Mouse (Mus musculus): ENCODE results near the gene Tns1. TPM values are rescaled to one million over a fixed set of nuclear protein-coding genes. Genes with fewer than 3 reads are reported as not detected.

Gene Tns1
- polyA plus RNA-seq, 1 experiment = 6.5 TPM

DNA sequence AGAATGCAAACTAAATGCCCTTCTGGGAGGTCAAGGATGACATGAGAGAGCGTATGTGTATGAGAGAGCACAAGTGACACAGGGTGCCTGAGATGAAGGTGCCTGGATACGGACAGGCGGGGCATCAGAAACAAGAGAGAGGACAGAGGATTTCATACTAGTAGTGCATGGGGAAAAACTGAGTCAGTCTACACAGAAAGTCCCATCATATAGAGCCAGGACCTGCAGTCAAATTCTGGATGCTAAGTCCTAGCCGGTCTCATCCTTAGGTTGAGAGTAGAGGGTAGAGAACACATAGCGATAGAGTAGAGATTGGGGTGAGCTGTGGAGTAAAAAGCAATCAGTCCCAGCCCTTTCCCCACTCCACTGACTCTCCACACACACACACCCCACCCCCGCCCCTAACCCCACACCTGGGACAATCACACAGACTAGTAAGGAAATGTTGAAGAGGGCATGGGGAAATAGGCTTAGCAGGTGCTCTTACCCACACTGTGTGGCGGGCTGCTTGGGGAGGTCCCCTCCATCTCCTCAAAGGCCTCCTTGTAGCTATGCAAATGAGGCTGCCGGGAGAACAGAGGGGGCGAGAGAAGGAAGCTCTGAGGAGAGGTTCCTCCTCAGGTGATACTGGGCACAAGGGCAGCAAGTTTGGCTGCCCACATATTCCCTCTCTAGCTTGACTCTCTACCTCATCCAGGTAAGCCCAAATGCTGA lies 183.6 kb downstream of the Tns1 start:
- Histone ChIP-seq H3K4me3 (ENCODE audit: low read depth, low read length) (no peak overlapping the region), H3K4me1 (ENCODE audit: control insufficient read depth, insufficient read depth, low read length) (no peaks in the 10 kb centered on the region), H3K9me3 (replicated peaks; ENCODE audit: control insufficient read depth, insufficient read depth, low read length, poor library complexity, severe bottlenecking) (no peaks in the 10 kb centered on the region), H3K27ac (ENCODE audit: insufficient read depth, low read length) (no peak overlapping the region), H3K9ac (ENCODE audit: low read depth, poor library complexity, severe bottlenecking) (no peak overlapping the region), H3K27me3 (ENCODE audit: control insufficient read depth, insufficient read depth, low read length, poor library complexity, severe bottlenecking) (no peaks in the 10 kb centered on the region), H3K36me3 (ENCODE audit: control insufficient read depth, insufficient read depth, low read length, poor library complexity, severe bottlenecking) (no peaks in the 10 kb centered on the region)
- TF ChIP-seq CTCF (IDR thresholded peaks at IDR 0.05; ENCODE audit: low read depth, low read length) (no peak), EP300 (IDR thresholded peaks at IDR 0.05; ENCODE audit: insufficient read depth, low read depth, low read length) (no peak), POLR2A (IDR thresholded peaks at IDR 0.05; ENCODE audit: insufficient read depth, low read length) (no peak)

DNA sequence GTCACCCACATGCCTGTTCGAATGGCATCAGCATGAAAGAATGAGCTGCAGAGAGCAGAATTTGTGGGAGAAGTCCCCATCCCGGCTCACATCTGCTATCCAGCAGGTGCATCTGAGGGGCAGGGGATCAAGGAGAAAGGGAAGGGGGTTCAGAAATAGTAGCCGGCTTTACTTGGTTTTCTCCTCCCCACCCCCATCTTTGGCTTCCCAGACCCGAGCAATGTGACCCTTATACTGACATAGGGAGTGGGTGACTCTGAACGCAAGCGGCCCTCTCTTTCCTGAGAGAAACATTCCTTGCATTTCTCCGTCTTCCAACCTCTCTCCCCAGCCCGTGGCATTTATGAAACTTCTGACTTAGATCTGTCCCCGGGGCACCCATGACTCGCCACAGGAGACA lies 185.7 kb downstream of the Tns1 start:
- TF ChIP-seq CTCF (IDR thresholded peaks at IDR 0.05; ENCODE audit: low read depth, low read length) = no peak
- Histone ChIP-seq H3K27me3 (ENCODE audit: control insufficient read depth, insufficient read depth, low read length, poor library complexity, severe bottlenecking) (no peaks in the 10 kb centered on the region), H3K36me3 (ENCODE audit: control insufficient read depth, insufficient read depth, low read length, poor library complexity, severe bottlenecking) (no peaks in the 10 kb centered on the region), H3K9me3 (replicated peaks; ENCODE audit: control insufficient read depth, insufficient read depth, low read length, poor library complexity, severe bottlenecking) (no peaks in the 10 kb centered on the region), H3K4me1 (ENCODE audit: control insufficient read depth, insufficient read depth, low read length) (no peaks in the 10 kb centered on the region), H3K9ac (ENCODE audit: low read depth, poor library complexity, severe bottlenecking) (no peak overlapping the region), H3K4me3 (ENCODE audit: low read depth, low read length) (no peak overlapping the region), H3K27ac (ENCODE audit: insufficient read depth, low read length) (no peak overlapping the region)

DNA sequence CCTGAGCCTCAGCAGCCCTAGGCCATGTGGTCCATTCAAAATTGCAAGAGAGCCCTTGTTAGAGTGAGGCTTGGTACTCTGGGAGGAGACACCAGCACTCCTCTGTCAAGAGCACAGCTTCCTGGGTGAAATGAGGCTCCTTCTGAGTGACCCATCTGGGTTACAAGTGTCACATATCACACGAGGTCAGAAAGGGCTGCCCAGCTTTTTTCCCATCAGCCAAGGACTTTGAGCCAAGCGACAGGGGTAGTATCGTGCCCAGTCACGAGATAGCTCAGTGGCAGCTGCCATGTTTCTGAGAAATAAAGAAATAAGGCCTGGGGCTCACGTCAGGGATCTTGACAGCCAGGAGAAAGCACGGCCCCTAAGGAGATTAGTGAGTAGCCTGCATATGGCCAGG lies 186.4 kb downstream of the Tns1 start:
- H3K9ac ChIP-seq (ENCODE audit: low read depth, poor library complexity, severe bottlenecking) = no peak overlapping the region
- H3K27me3 ChIP-seq (ENCODE audit: control insufficient read depth, insufficient read depth, low read length, poor library complexity, severe bottlenecking) = no peaks in the 10 kb centered on the region
- TF ChIP-seq CTCF (IDR thresholded peaks at IDR 0.05; ENCODE audit: low read depth, low read length) (no peak), EP300 (IDR thresholded peaks at IDR 0.05; ENCODE audit: insufficient read depth, low read depth, low read length) (no peak), POLR2A (IDR thresholded peaks at IDR 0.05; ENCODE audit: insufficient read depth, low read length) (no peak)
- no peaks in the 10 kb centered on the region for H3K36me3 ChIP-seq (ENCODE audit: control insufficient read depth, insufficient read depth, low read length, poor library complexity, severe bottlenecking)
- no peaks in the 10 kb centered on the region for H3K9me3 ChIP-seq (replicated peaks; ENCODE audit: control insufficient read depth, insufficient read depth, low read length, poor library complexity, severe bottlenecking)
- H3K4me3 ChIP-seq (ENCODE audit: low read depth, low read length) = no peak overlapping the region
- no peaks in the 10 kb centered on the region for H3K4me1 ChIP-seq (ENCODE audit: control insufficient read depth, insufficient read depth, low read length)
- no peak overlapping the region for H3K27ac ChIP-seq (ENCODE audit: insufficient read depth, low read length)

DNA sequence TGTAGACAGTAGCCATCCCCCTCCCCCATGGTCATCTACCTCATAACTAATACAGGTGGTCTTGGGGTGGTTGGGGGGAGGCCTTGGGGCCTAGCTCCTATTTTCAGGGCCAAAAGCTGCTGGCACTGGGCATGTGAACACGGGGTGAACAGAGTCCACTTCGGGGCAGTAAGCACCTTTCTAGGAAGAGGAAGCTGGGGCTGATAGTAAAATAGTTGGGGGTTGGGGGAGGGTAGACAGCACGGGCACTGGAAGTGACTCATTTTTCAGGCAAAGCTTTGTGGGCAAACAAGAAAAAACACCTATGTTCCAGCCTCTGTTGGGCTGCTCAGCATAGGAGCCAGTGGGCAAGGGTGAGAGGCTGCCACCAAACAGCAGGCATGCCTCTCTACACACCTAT lies 187.7 kb downstream of the Tns1 start:
- Histone ChIP-seq H3K9me3 (replicated peaks; ENCODE audit: control insufficient read depth, insufficient read depth, low read length, poor library complexity, severe bottlenecking) (no peaks in the 10 kb centered on the region), H3K27ac (ENCODE audit: insufficient read depth, low read length) (no peak overlapping the region)

DNA sequence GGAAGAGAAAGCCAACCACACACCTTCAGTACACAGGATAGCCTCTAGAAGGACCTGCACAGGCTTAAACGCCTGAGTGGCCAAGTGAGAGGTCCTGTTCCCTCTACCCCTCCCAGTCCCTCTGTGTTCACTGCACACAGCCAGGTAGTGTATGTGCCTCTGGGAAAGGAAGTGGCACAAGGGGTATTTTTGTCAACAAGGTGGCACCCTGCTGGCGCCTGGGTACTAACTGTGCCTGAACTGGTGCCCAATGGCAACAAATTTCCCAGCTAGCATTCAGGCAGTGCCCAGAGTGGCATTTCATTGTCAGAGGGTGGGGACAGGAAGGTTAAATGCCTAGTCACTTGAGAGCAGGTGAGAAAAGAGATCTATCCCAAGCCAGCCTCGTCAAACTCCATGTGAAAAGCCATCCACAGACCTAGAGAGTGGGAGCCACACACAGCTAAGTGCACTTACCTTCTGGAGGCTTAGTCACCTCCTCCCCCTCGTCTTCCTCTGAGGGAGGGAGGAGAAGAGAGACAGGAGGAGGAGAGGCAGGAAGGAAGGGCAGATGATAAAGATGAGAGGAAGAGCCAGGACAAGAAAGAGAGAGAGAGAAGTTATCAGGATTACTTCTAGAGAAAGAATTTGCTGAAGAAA lies 188.7 kb downstream of the Tns1 start:
- no peak overlapping the region for H3K4me3 ChIP-seq (ENCODE audit: low read depth, low read length)
- no peak overlapping the region for H3K9ac ChIP-seq (ENCODE audit: low read depth, poor library complexity, severe bottlenecking)
- no peaks in the 10 kb centered on the region for H3K9me3 ChIP-seq (replicated peaks; ENCODE audit: control insufficient read depth, insufficient read depth, low read length, poor library complexity, severe bottlenecking)
- no peaks in the 10 kb centered on the region for H3K27me3 ChIP-seq (ENCODE audit: control insufficient read depth, insufficient read depth, low read length, poor library complexity, severe bottlenecking)
- no peak overlapping the region for H3K27ac ChIP-seq (ENCODE audit: insufficient read depth, low read length)
- no peaks in the 10 kb centered on the region for H3K4me1 ChIP-seq (ENCODE audit: control insufficient read depth, insufficient read depth, low read length)
- no peaks in the 10 kb centered on the region for H3K36me3 ChIP-seq (ENCODE audit: control insufficient read depth, insufficient read depth, low read length, poor library complexity, severe bottlenecking)
- TF ChIP-seq POLR2A (IDR thresholded peaks at IDR 0.05; ENCODE audit: insufficient read depth, low read length) = no peak
- no peak for TF ChIP-seq EP300 (IDR thresholded peaks at IDR 0.05; ENCODE audit: insufficient read depth, low read depth, low read length)
- no peak for TF ChIP-seq CTCF (IDR thresholded peaks at IDR 0.05; ENCODE audit: low read depth, low read length)

More for the DNA sequence above, 187.7 kb downstream of the Tns1 start:
- Histone ChIP-seq H3K27me3 (ENCODE audit: control insufficient read depth, insufficient read depth, low read length, poor library complexity, severe bottlenecking) (no peaks in the 10 kb centered on the region), H3K9ac (ENCODE audit: low read depth, poor library complexity, severe bottlenecking) (no peak overlapping the region), H3K36me3 (ENCODE audit: control insufficient read depth, insufficient read depth, low read length, poor library complexity, severe bottlenecking) (no peaks in the 10 kb centered on the region), H3K4me1 (ENCODE audit: control insufficient read depth, insufficient read depth, low read length) (no peaks in the 10 kb centered on the region), H3K4me3 (ENCODE audit: low read depth, low read length) (no peak overlapping the region)
- TF ChIP-seq POLR2A (IDR thresholded peaks at IDR 0.05; ENCODE audit: insufficient read depth, low read length) (no peak), EP300 (IDR thresholded peaks at IDR 0.05; ENCODE audit: insufficient read depth, low read depth, low read length) (no peak), CTCF (IDR thresholded peaks at IDR 0.05; ENCODE audit: low read depth, low read length) (no peak)

DNA sequence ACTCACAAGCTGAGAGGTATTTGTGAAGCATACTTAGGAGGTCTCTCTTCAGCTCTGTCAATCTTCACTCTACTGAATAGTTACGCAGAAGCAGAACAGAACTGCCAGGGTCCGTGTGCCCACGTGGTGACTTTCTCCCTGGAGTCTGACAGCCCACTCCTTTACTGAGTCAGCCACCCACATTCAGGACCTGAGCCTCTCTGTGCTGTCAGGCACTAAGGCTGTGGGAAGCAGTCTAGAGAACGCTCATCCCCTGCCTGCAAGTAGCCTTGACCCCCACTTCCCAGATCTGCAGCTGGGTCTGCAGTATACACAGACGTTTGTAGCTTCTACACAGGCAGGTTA lies 191.1 kb downstream of the Tns1 start:
- no peak overlapping the region for H3K27ac ChIP-seq (ENCODE audit: insufficient read depth, low read length)

More for the DNA sequence above, 191.1 kb downstream of the Tns1 start:
- Histone ChIP-seq H3K4me1 (ENCODE audit: control insufficient read depth, insufficient read depth, low read length) (no peaks in the 10 kb centered on the region), H3K9me3 (replicated peaks; ENCODE audit: control insufficient read depth, insufficient read depth, low read length, poor library complexity, severe bottlenecking) (no peaks in the 10 kb centered on the region), H3K4me3 (ENCODE audit: low read depth, low read length) (no peak overlapping the region), H3K27me3 (ENCODE audit: control insufficient read depth, insufficient read depth, low read length, poor library complexity, severe bottlenecking) (no peaks in the 10 kb centered on the region), H3K36me3 (ENCODE audit: control insufficient read depth, insufficient read depth, low read length, poor library complexity, severe bottlenecking) (no peaks in the 10 kb centered on the region), H3K9ac (ENCODE audit: low read depth, poor library complexity, severe bottlenecking) (no peak overlapping the region)
- no peak for TF ChIP-seq POLR2A (IDR thresholded peaks at IDR 0.05; ENCODE audit: insufficient read depth, low read length)
- no peak for TF ChIP-seq CTCF (IDR thresholded peaks at IDR 0.05; ENCODE audit: low read depth, low read length)
- no peak for TF ChIP-seq EP300 (IDR thresholded peaks at IDR 0.05; ENCODE audit: insufficient read depth, low read depth, low read length)

All from ES-Bruce4 (cell line).